Mouse (Mus musculus) heart, adult 2 months (tissue): Measurements from ENCODE around the gene Snta1. TPM values are rescaled to one million over a fixed set of nuclear protein-coding genes. Genes with fewer than 3 reads are reported as not detected.

Experiments used
- DNase-seq, 2 experiments: peaks; one replicate each; pipeline ENCODE4 v3.0.0; 2021
- H3K27ac ChIP-seq: fragments of 200-600 bp; 2 replicates; pipeline ENCODE4 v1.8.1; 2022
- H3K27me3 ChIP-seq: fragments of 200-500 bp; 2 replicates; pipeline ENCODE4 v1.6.1; 2012; ENCODE audit warnings: mild to moderate bottlenecking, low read length, inconsistent platforms, mixed read lengths; ENCODE audit not compliant: control insufficient read depth, insufficient read depth
- H3K36me3 ChIP-seq: fragments of 200-500 bp; 2 replicates; pipeline ENCODE4 v1.6.1; 2012; ENCODE audit warnings: low read length, inconsistent platforms; ENCODE audit not compliant: control insufficient read depth, insufficient read depth
- H3K4me1 ChIP-seq: fragments of 200-500 bp; 2 replicates; pipeline ENCODE4 v1.6.1; 2011; ENCODE audit warnings: low read length; ENCODE audit not compliant: control insufficient read depth, insufficient read depth
- H3K4me3 ChIP-seq: fragments of 200-600 bp; 2 replicates; pipeline ENCODE4 v1.8.1; 2022
- H3K79me2 ChIP-seq: fragments of 200-500 bp; replicated peaks from 2 replicates; pipeline ENCODE4 v1.6.1; 2012; ENCODE audit warnings: mild to moderate bottlenecking, inconsistent platforms, low read length, moderate library complexity, mixed read lengths; ENCODE audit not compliant: control insufficient read depth, insufficient read depth
- H3K9ac ChIP-seq: fragments of 200-500 bp; 2 replicates; pipeline ENCODE4 v1.6.1; 2012; ENCODE audit warnings: low read depth, mild to moderate bottlenecking, control low read depth, inconsistent platforms, low read length, mixed read lengths
- CTCF ChIP-seq: fragments of 200-600 bp; IDR thresholded peaks from 2 replicates; pipeline ENCODE4 v1.8.1; 2022; ENCODE audit warnings: antibody characterized with exemption, mild to moderate bottlenecking, moderate library complexity
- EP300 ChIP-seq: fragments of 200-500 bp; IDR thresholded peaks from 2 replicates; pipeline ENCODE4 v1.6.1; 2011; ENCODE audit warnings: low read depth, low read length, control low read depth; ENCODE audit not compliant: insufficient read depth
- POLR2A ChIP-seq: fragments of 200-500 bp; IDR thresholded peaks from 2 replicates; pipeline ENCODE4 v1.6.1; 2011; ENCODE audit warnings: mild to moderate bottlenecking, low read depth, low read length, control low read depth; ENCODE audit not compliant: insufficient read depth
- WGBS: fragments of 180-500 bp; shearing (Covaris S2); methylation state at CpG from one replicate; pipeline ENCODE4 v1.1.7; 2018; 5-methylcytosine and 5-hydroxymethylcytosine counted together
- intact Hi-C: fragments of 180-260 bp; cut with DNase I; formaldehyde crosslinking; loops from one replicate; pipeline ENCODE4 v1.15.1; 2025
- polyA plus RNA-seq: library from polyadenylated mRNA; depleted of rRNA; stranded (reverse); fragments of >200 nt; gene quantifications from 2 replicates; pipeline ENCODE4 v1.2.3, GENCODE M21; 2012
- total RNA-seq, 2 experiments: library from RNA; stranded (reverse); gene quantifications; 2 replicates each; pipeline ENCODE4 v1.2.3; 2021

Snta1 gene
- total and polyA plus RNA-seq, 3 experiments, result 64.8 to 95.0 (median 73.6) TPM

- intact Hi-C loops, result no loop called here
- H3K27ac ChIP-seq, result no peak overlapping the region
- H3K4me3 ChIP-seq, result no peak overlapping the region
Observed at GRCm38 (mm10) chr2:154420942-154421731, 13.2 kb upstream of the Snta1 start.

GRCm38 (mm10) chr2:154419631-154420515 lies 12.0 kb upstream of the Snta1 start:
- no peaks in the 10 kb centered on the region for H3K4me1 ChIP-seq
- WGBS, result 75% methylated on average over 9 of the region's 9 CpGs
- no peaks in the 10 kb centered on the region for H3K36me3 ChIP-seq
- DNase-seq, result no peak
- H3K4me3 ChIP-seq, result no peak overlapping the region
- no peaks in the 10 kb centered on the region for H3K79me2 ChIP-seq
- intact Hi-C loops, result loop anchor here (5.0 kb wide), 1 partner anchor 97 kb away; no protein-coding TSS in a partner anchor
- no peak overlapping the region for H3K9ac ChIP-seq
- no peaks in the 10 kb centered on the region for H3K27me3 ChIP-seq
- no peak overlapping the region for H3K27ac ChIP-seq
- no peak for TF ChIP-seq EP300

More at GRCm38 (mm10) chr2:154420942-154421731, 13.2 kb upstream of the Snta1 start:
- TF ChIP-seq EP300 (no peak), POLR2A (no peak), CTCF (no peak)
- 60% methylated on average over 7 of the region's 7 CpGs for WGBS
- no peak for DNase-seq
- Histone ChIP-seq H3K27me3 (no peaks in the 10 kb centered on the region), H3K36me3 (no peaks in the 10 kb centered on the region), H3K79me2 (no peaks in the 10 kb centered on the region), H3K9ac (no peak overlapping the region), H3K4me1 (no peaks in the 10 kb centered on the region)

GRCm38 (mm10) chr2:154418001-154418400 lies 10.1 kb upstream of the Snta1 start:
- no peak for DNase-seq
- H3K79me2 ChIP-seq, result no peaks in the 10 kb centered on the region
- 93% methylated on average over 7 of the region's 7 CpGs for WGBS
- no peaks in the 10 kb centered on the region for H3K27me3 ChIP-seq
- TF ChIP-seq POLR2A, result no peak
- no peak for TF ChIP-seq EP300
- TF ChIP-seq CTCF, result no peak
- H3K4me3 ChIP-seq, result no peak overlapping the region
- H3K4me1 ChIP-seq, result no peaks in the 10 kb centered on the region
- H3K36me3 ChIP-seq, result no peaks in the 10 kb centered on the region
- H3K27ac ChIP-seq, result no peak overlapping the region
- intact Hi-C loops, result loop anchor here (5.0 kb wide), 1 partner anchor 99 kb away; no protein-coding TSS in a partner anchor
- no peak overlapping the region for H3K9ac ChIP-seq

- no peaks in the 10 kb centered on the region for H3K27me3 ChIP-seq
- no peak overlapping the region for H3K9ac ChIP-seq
- no peaks in the 10 kb centered on the region for H3K36me3 ChIP-seq
- peak; percentile 90 for TF ChIP-seq CTCF
- TF ChIP-seq POLR2A, result no peak
- TF ChIP-seq EP300, result 0 out of 2 replicates have a peak, but pooled peaks have one; percentile 58
- no peaks in the 10 kb centered on the region for H3K4me1 ChIP-seq
- intact Hi-C loops, result loop anchor here (1.0 to 5.0 kb wide), 3 partner anchors 100 to 196 kb away; partner anchors contain the start of genes 4930519P11Rik and Zfp341
- WGBS, result 14% methylated on average over 3 of the region's 3 CpGs
- no peak overlapping the region for H3K27ac ChIP-seq
- peak; percentile 55 to 81 for DNase-seq
- no peak overlapping the region for H3K4me3 ChIP-seq
- no peaks in the 10 kb centered on the region for H3K79me2 ChIP-seq
Observed at GRCm38 (mm10) chr2:154417107-154417506, 9.2 kb upstream of the Snta1 start.

- Histone ChIP-seq H3K27me3 (no peaks in the 10 kb centered on the region), H3K9ac (no peak overlapping the region), H3K4me1 (peaks cover 4% of the 10 kb centered on the region), H3K4me3 (no peak overlapping the region), H3K79me2 (no peaks in the 10 kb centered on the region), H3K27ac (no peak overlapping the region), H3K36me3 (no peaks in the 10 kb centered on the region)
- TF ChIP-seq CTCF (peak; percentile 79), EP300 (no peak), POLR2A (no peak)
- intact Hi-C loops, result no loop called here
- no peak for DNase-seq
- 67% methylated on average over 7 of the region's 7 CpGs for WGBS
Observed at GRCm38 (mm10) chr2:154412018-154412666, 4.2 kb upstream of the Snta1 start.
